Mouse (Mus musculus): Measurements from ENCODE around the gene Atp2b1. TPM values are rescaled to one million over a fixed set of nuclear protein-coding genes. Genes with fewer than 3 reads are reported as not detected.
"Not testable (repeated sequence)": the region's sequence is repeated elsewhere in the genome, so short reads cannot be mapped to it uniquely, and the experiment has no call there.

The Atp2b1 gene
- total RNA-seq, 2 experiments from 2014 or later = 63.8 to 72.3 TPM

GRCm38 (mm10) chr10:98962092-98962491 is 47.9 kb downstream of the Atp2b1 start:
- no peak for DNase-seq (ENCODE audit: low spot score)

GRCm38 (mm10) chr10:98966407-98967215 is 52.4 kb downstream of the Atp2b1 start:
- no peak for DNase-seq (ENCODE audit: low spot score)

GRCm38 (mm10) chr10:98967240-98967891 is 53.2 kb downstream of the Atp2b1 start:
- no peak for DNase-seq (ENCODE audit: low spot score)

GRCm38 (mm10) chr10:98970917-98971316 is 56.7 kb downstream of the Atp2b1 start:
- no peak for DNase-seq (ENCODE audit: low spot score)

GRCm38 (mm10) chr10:98972359-98972758 is 58.2 kb downstream of the Atp2b1 start:
- DNase-seq (ENCODE audit: low spot score) = no peak

GRCm38 (mm10) chr10:98972912-98973605 is 58.9 kb downstream of the Atp2b1 start:
- no peak for DNase-seq (ENCODE audit: low spot score)

- no peak for DNase-seq (ENCODE audit: low spot score)
These were observed 60.4 kb downstream of the Atp2b1 start for GRCm38 (mm10) chr10:98974645-98975044.

- no peak for DNase-seq (ENCODE audit: low spot score)
These were observed 61.4 kb downstream of the Atp2b1 start for GRCm38 (mm10) chr10:98975611-98976010.

- no peak for DNase-seq (ENCODE audit: low spot score)
These were observed 62.8 kb downstream of the Atp2b1 start for GRCm38 (mm10) chr10:98976877-98977494.

GRCm38 (mm10) chr10:98978766-98979165 is 64.6 kb downstream of the Atp2b1 start:
- DNase-seq (ENCODE audit: low spot score) = no peak

- DNase-seq (ENCODE audit: low spot score) = no peak
These were observed 65.1 kb downstream of the Atp2b1 start for GRCm38 (mm10) chr10:98979296-98979695.

- no peak for DNase-seq (ENCODE audit: low spot score)
These were observed 65.7 kb downstream of the Atp2b1 start for GRCm38 (mm10) chr10:98979951-98980350.

GRCm38 (mm10) chr10:98991964-98992363 is 77.8 kb downstream of the Atp2b1 start:
- DNase-seq (ENCODE audit: low spot score) = no peak

GRCm38 (mm10) chr10:98993186-98993585 is 79.0 kb downstream of the Atp2b1 start:
- no peak for DNase-seq (ENCODE audit: low spot score)

GRCm38 (mm10) chr10:98995016-98995747 is 81.0 kb downstream of the Atp2b1 start:
- not testable (repeated sequence) for DNase-seq (ENCODE audit: low spot score)

- DNase-seq (ENCODE audit: low spot score) = no peak
These were observed 90.7 kb downstream of the Atp2b1 start for GRCm38 (mm10) chr10:99004866-99005265.

GRCm38 (mm10) chr10:99011084-99011483 is 96.9 kb downstream of the Atp2b1 start:
- no peak for DNase-seq (ENCODE audit: low spot score)

GRCm38 (mm10) chr10:99012086-99012485 is 97.9 kb downstream of the Atp2b1 start:
- no peak for DNase-seq (ENCODE audit: low spot score)

- DNase-seq (ENCODE audit: low spot score) = no peak
These were observed 100.5 kb downstream of the Atp2b1 start for GRCm38 (mm10) chr10:99014737-99015136.

GRCm38 (mm10) chr10:99016996-99017395 is 102.8 kb downstream of the Atp2b1 start:
- no peak for DNase-seq (ENCODE audit: low spot score)

- no peak for DNase-seq (ENCODE audit: low spot score)
These were observed 113.3 kb downstream of the Atp2b1 start for GRCm38 (mm10) chr10:99027462-99027861.

Measured in gastrocnemius, adult 18-20 months (tissue).